15 mouse cellular contexts compared by ENCODE assay signal in genomic region chr15:8038457-8038856, GRCm38 (mm10).
A peak's percentile ranks its signal among the peaks of the same experiment; 100 is the strongest.
DNase-seq lines count a peak whose midpoint lies in the region; ATAC-seq and TF ChIP-seq lines count a peak whose summit lies in the region.
"Had no signal": no experiment of that assay in that cellular context is flagged by ENCODE, and none has a peak within 500 bp of the region (broad histone marks: within the 10 kb centered on the region; RNA-seq: fewer than 3 reads in every experiment).

No protein-coding gene starts in this region.

- H3K27me3 ChIP-seq in hindbrain, embryonic 11.5 days (ENCODE audit: control insufficient read depth, insufficient read depth, low read length) = no peaks in the 10 kb centered on the region
- no peaks in the 10 kb centered on the region for H3K27me3 ChIP-seq in hindbrain, postnatal 0 days (ENCODE audit: insufficient read depth, low read length)
- H3K27me3 ChIP-seq in hindbrain, embryonic 10.5 days (ENCODE audit: insufficient read depth, poor library complexity, severe bottlenecking) = no peaks in the 10 kb centered on the region
- H3K27me3 ChIP-seq: liver, embryonic 15.5 days; midbrain, embryonic 12.5 days had no signal

- 86% methylated on average over 5 of the region's 5 CpGs for WGBS in hindbrain, embryonic 11.5 days
- 86% methylated on average over 5 of the region's 5 CpGs for WGBS in hindbrain, postnatal 0 days
- WGBS in hindbrain, embryonic 10.5 days = 90% methylated on average over 5 of the region's 5 CpGs

- no peak overlapping the region for H3K9ac ChIP-seq in hindbrain, embryonic 11.5 days (ENCODE audit: low read depth, low read length)
- no peak overlapping the region for H3K9ac ChIP-seq in hindbrain, postnatal 0 days (replicated peaks; ENCODE audit: low read length)
- H3K9ac ChIP-seq: liver, embryonic 15.5 days; midbrain, embryonic 12.5 days had no signal

- no peak overlapping the region for H3K27ac ChIP-seq in hindbrain, embryonic 11.5 days (ENCODE audit: low read depth, low read length)
- no peak overlapping the region for H3K27ac ChIP-seq in hindbrain, postnatal 0 days
- no peak overlapping the region for H3K27ac ChIP-seq in hindbrain, embryonic 10.5 days
- H3K27ac ChIP-seq: liver, embryonic 15.5 days; midbrain, embryonic 12.5 days had no signal

- no peak for ATAC-seq in hindbrain, embryonic 11.5 days (ENCODE audit: low FRiP score)
- ATAC-seq in hindbrain, postnatal 0 days = no peak

- H3K4me1 ChIP-seq in hindbrain, embryonic 11.5 days (replicated peaks; ENCODE audit: control insufficient read depth, insufficient read depth, low read length) = no peaks in the 10 kb centered on the region
- H3K4me1 ChIP-seq in hindbrain, postnatal 0 days (ENCODE audit: insufficient read depth, low read length) = no peaks in the 10 kb centered on the region
- H3K4me1 ChIP-seq in hindbrain, embryonic 10.5 days (replicated peaks) = no peaks in the 10 kb centered on the region
- H3K4me1 ChIP-seq: liver, embryonic 15.5 days; midbrain, embryonic 12.5 days had no signal

- TF ChIP-seq POLR2A in brain, embryonic 14.5 days (IDR thresholded peaks at IDR 0.05; ENCODE audit: borderline replicate concordance, extremely low read depth, insufficient read depth, insufficient read length, poor library complexity, severe bottlenecking) = no peak

- H3K4me2 ChIP-seq in hindbrain, embryonic 11.5 days (replicated peaks; ENCODE audit: low read depth, low read length) = no peak overlapping the region
- no peak overlapping the region for H3K4me2 ChIP-seq in hindbrain, postnatal 0 days (ENCODE audit: low read depth, low read length)
- H3K4me2 ChIP-seq: liver, embryonic 15.5 days; midbrain, embryonic 12.5 days had no signal

- DNase-seq in hindbrain, embryonic 11.5 days (ENCODE audit: low spot score) = peak; percentile 4
- no peak for DNase-seq in hindbrain, postnatal 0 days (ENCODE audit: low spot score)
- DNase-seq in thymus, postnatal 4 days = peak; percentile 17
- DNase-seq in thymus, postnatal 10 days (ENCODE audit: low spot score in 2 of 2) = no peak
- DNase-seq in brain, embryonic 14.5 days (ENCODE audit: low read depth) = no peak
- no peak for DNase-seq in retina, embryonic 14.5 days (ENCODE audit: low spot score)
- no peak for DNase-seq in adrenal gland, adult (ENCODE audit: inconsistent age in 2 of 2, low spot score in 1 of 2)
- DNase-seq in hindbrain, embryonic 10.5 days (ENCODE audit: low spot score) = no peak
- DNase-seq: adrenal gland, postnatal 10 days; cerebellum, adult 11-12 months; heart, adult 11 months; kidney, adult 18-20 months had no signal

- TF ChIP-seq CTCF in hindbrain, postnatal 0 days (IDR thresholded peaks at IDR 0.05; ENCODE audit: low read depth) = no peak; the same call in 1 of the 2 replicates
- TF ChIP-seq CTCF in brain, embryonic 14.5 days (IDR thresholded peaks at IDR 0.05; ENCODE audit: borderline replicate concordance, extremely low read depth, insufficient read depth, insufficient read length) = peak; percentile 9; the same call in 1 of the 2 replicates

- H3K36me3 ChIP-seq in hindbrain, embryonic 11.5 days (ENCODE audit: control insufficient read depth, insufficient read depth, low read length) = no peaks in the 10 kb centered on the region
- H3K36me3 ChIP-seq in hindbrain, postnatal 0 days (ENCODE audit: insufficient read depth, low read length) = no peaks in the 10 kb centered on the region
- peaks cover 27% of the 10 kb centered on the region; the same call in 1 of the 2 replicates for H3K36me3 ChIP-seq in hindbrain, embryonic 10.5 days
- H3K36me3 ChIP-seq: liver, embryonic 15.5 days had no signal

- no peaks in the 10 kb centered on the region for H3K9me3 ChIP-seq in hindbrain, embryonic 11.5 days (ENCODE audit: control insufficient read depth, low read length)
- H3K9me3 ChIP-seq in hindbrain, postnatal 0 days (ENCODE audit: low read length) = no peaks in the 10 kb centered on the region
- H3K9me3 ChIP-seq in hindbrain, embryonic 10.5 days = no peaks in the 10 kb centered on the region
- H3K9me3 ChIP-seq: G1E; liver, embryonic 15.5 days; midbrain, embryonic 12.5 days had no signal

- no peak overlapping the region for H3K4me3 ChIP-seq in hindbrain, embryonic 11.5 days (ENCODE audit: low read depth, low read length)
- no peak overlapping the region for H3K4me3 ChIP-seq in hindbrain, postnatal 0 days (ENCODE audit: low read length)
- H3K4me3 ChIP-seq in hindbrain, embryonic 10.5 days = no peak overlapping the region
- H3K4me3 ChIP-seq: liver, embryonic 15.5 days; midbrain, embryonic 12.5 days had no signal

Comparison
In these comparisons a context has a peak if more than half of its experiments do, and no peak if none do; other contexts are left out.
1. DNase-seq: peak in hindbrain, embryonic 11.5 days (single experiment) and thymus, postnatal 4 days (single experiment); none in hindbrain, postnatal 0 days (single experiment), thymus, postnatal 10 days (0 of 2), brain, embryonic 14.5 days (single experiment), retina, embryonic 14.5 days (single experiment), adrenal gland, adult (0 of 2) and hindbrain, embryonic 10.5 days (single experiment).